Mouse (Mus musculus): Measurements from ENCODE around the gene Lbr. TPM values are rescaled to one million over a fixed set of nuclear protein-coding genes. Genes with fewer than 3 reads are reported as not detected.
"Not testable (repeated sequence)": the region's sequence is repeated elsewhere in the genome, so short reads cannot be mapped to it uniquely, and the experiment has no call there.

Lbr gene
- polyA plus RNA-seq, 1 experiment = 52.2 TPM

DNA sequence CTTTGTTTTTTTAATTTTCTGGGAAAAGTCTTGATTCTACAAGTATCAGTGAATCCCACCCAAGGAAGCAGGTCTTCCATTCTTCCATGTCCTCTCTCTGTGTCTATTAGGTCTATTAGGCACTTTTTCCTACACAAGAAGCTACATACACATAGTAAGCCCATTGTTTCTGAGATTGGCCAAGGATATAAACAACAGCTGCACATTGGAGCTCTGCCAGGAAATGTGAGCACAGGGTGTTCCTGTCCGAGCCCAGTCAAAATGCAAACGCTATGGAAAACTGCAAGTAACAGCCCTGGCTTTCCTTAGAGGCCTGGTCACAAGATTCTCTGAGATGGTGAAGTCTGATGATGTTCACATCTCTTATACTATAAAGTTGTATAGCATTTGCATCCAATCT is 49.3 kb downstream of the Lbr start:
- Histone ChIP-seq H3K4me3 (ENCODE audit: insufficient read depth, low read length) (no peak overlapping the region), H3K4me1 (ENCODE audit: control insufficient read depth, insufficient read depth, low read length) (no peaks in the 10 kb centered on the region), H3K27ac (ENCODE audit: insufficient read depth, low read length) (no peak overlapping the region)
- TF ChIP-seq CTCF (IDR thresholded peaks at IDR 0.05; ENCODE audit: borderline replicate concordance, insufficient read depth, low read length) (no peak), POLR2A (IDR thresholded peaks at IDR 0.05; ENCODE audit: low read depth, low read length) (no peak)

DNA sequence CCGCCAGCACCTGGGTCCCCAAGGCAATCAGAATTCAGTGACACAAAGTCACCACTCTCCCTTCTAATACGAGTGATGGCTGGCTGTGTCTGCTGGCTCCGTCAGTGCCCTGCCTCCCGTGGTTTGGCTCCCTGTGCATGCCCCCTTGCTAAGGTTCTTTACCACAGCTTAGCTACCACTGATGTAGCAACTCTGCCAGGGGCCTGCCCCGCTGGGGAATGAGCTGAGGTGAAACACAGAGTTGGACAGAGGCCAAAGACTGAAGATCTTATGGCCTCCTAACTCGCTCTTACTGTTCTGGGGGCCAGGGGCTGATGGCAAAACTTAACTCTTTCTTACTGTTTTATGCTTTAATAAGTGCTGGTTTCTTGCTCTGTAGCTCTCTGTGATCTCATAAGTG is 52.9 kb downstream of the Lbr start:
- no peak overlapping the region for H3K27ac ChIP-seq (ENCODE audit: insufficient read depth, low read length)
- TF ChIP-seq POLR2A (IDR thresholded peaks at IDR 0.05; ENCODE audit: low read depth, low read length) (no peak), CTCF (IDR thresholded peaks at IDR 0.05; ENCODE audit: borderline replicate concordance, insufficient read depth, low read length) (no peak)

DNA sequence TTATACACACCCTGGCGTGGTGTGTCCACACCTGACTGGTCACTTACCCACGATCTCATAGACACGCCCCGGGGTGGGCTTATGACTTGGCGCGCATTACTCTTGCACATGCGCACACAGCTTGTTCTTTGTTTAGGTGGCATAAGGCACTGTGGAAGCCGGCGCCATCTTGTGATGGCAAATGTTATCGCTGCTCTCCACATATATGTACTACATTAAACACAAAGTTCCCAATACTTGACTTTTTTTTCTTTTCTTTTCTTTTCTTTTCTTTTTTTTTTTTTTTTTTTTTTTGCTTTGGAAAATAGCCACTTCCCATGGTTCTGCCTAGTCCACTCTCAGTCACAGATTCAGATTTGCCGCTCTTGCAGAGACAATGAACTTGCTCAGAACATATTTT is 60.2 kb downstream of the Lbr start:
- not testable (repeated sequence) for H3K4me1 ChIP-seq (ENCODE audit: control insufficient read depth, insufficient read depth, low read length); H3K4me3 ChIP-seq (ENCODE audit: insufficient read depth, low read length); H3K27ac ChIP-seq (ENCODE audit: insufficient read depth, low read length)

More for the DNA sequence above, 52.9 kb downstream of the Lbr start:
- Histone ChIP-seq H3K4me1 (ENCODE audit: control insufficient read depth, insufficient read depth, low read length) (no peaks in the 10 kb centered on the region), H3K4me3 (ENCODE audit: insufficient read depth, low read length) (no peak overlapping the region)

GRCm38 (mm10) chr1:181776541-181776940 is 66.3 kb downstream of the Lbr start:
- Histone ChIP-seq H3K4me1 (ENCODE audit: control insufficient read depth, insufficient read depth, low read length) (no peaks in the 10 kb centered on the region), H3K27ac (ENCODE audit: insufficient read depth, low read length) (no peak overlapping the region), H3K4me3 (ENCODE audit: insufficient read depth, low read length) (no peak overlapping the region)
- no peak for TF ChIP-seq CTCF (IDR thresholded peaks at IDR 0.05; ENCODE audit: borderline replicate concordance, insufficient read depth, low read length)
- no peak for TF ChIP-seq POLR2A (IDR thresholded peaks at IDR 0.05; ENCODE audit: low read depth, low read length)

DNA sequence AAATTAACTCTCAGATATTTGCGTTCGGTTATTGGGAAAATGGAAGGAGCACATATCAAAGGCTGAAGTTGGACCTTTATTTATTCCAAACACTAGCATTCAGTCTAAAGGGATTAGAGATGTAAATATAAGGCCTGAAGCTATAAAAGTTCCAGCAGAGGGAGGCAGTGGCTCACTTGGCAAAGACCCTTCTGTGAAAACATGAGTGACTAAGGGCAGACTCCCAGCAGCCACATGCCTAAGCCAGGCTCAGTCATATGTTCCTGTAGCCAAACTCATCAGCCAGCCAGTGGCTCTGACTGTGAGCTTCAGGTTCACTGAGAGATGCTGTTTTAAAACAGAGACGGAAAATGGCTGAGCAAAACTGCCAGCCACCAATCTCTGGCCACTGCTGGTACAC is 71.0 kb downstream of the Lbr start:
- TF ChIP-seq CTCF (IDR thresholded peaks at IDR 0.05; ENCODE audit: borderline replicate concordance, insufficient read depth, low read length) (no peak), POLR2A (IDR thresholded peaks at IDR 0.05; ENCODE audit: low read depth, low read length) (no peak)
- H3K4me3 ChIP-seq (ENCODE audit: insufficient read depth, low read length) = no peak overlapping the region
- H3K27ac ChIP-seq (ENCODE audit: insufficient read depth, low read length) = no peak overlapping the region
- no peaks in the 10 kb centered on the region for H3K4me1 ChIP-seq (ENCODE audit: control insufficient read depth, insufficient read depth, low read length)

- Histone ChIP-seq H3K4me1 (ENCODE audit: control insufficient read depth, insufficient read depth, low read length) (no peaks in the 10 kb centered on the region), H3K4me3 (ENCODE audit: insufficient read depth, low read length) (no peak overlapping the region), H3K27ac (ENCODE audit: insufficient read depth, low read length) (no peak overlapping the region)
- TF ChIP-seq POLR2A (IDR thresholded peaks at IDR 0.05; ENCODE audit: low read depth, low read length) (no peak), CTCF (IDR thresholded peaks at IDR 0.05; ENCODE audit: borderline replicate concordance, insufficient read depth, low read length) (0 out of 2 replicates have a peak, but pooled peaks have one; percentile 24)
Observed at GRCm38 (mm10) chr1:181769392-181769791, 73.5 kb downstream of the Lbr start.

Other genes starting within 250 kb of the Lbr start
- 126 and 157 TPM in 2 replicates for gene Enah, start 176.9 kb upstream of the Lbr start, polyA plus RNA-seq (2011; ENCODE audit: insufficient read length, low read depth, missing spikeins)

Data from embryonic fibroblast, embryonic 13.5 days (primary cell).